Mouse (Mus musculus): ENCODE results near the gene Nos1. TPM values are rescaled to one million over a fixed set of nuclear protein-coding genes. Genes with fewer than 3 reads are reported as not detected.

Gene Nos1
- polyA plus RNA-seq, 1 experiment from 2014 or later = not detected

- Histone ChIP-seq H3K9ac (ENCODE audit: low read depth, low read length) (no peak overlapping the region), H3K36me3 (ENCODE audit: control insufficient read depth, insufficient read depth, low read length) (peaks cover 17% of the 10 kb centered on the region), H3K4me1 (ENCODE audit: control insufficient read depth, insufficient read depth, low read length) (no peaks in the 10 kb centered on the region), H3K27ac (ENCODE audit: low read depth, low read length) (no peak overlapping the region), H3K4me3 (ENCODE audit: low read depth, low read length) (no peak overlapping the region), H3K9me3 (replicated peaks; ENCODE audit: control insufficient read depth, low read length) (no peaks in the 10 kb centered on the region), H3K4me2 (no peak overlapping the region), H3K27me3 (ENCODE audit: control insufficient read depth, insufficient read depth, low read length) (no peaks in the 10 kb centered on the region)
- no peak for ATAC-seq (replicated peaks; ENCODE audit: insufficient number of reproducible peaks, low FRiP score, low TSS enrichment)
- 83% methylated on average over 13 of the region's 13 CpGs for WGBS (ENCODE audit: insufficient replicate concordance)
These were observed 227.5 kb downstream of the Nos1 start for GRCm38 (mm10) chr5:118008344-118008743.

Other genes starting within 250 kb of the Nos1 start
- 46.2 and 52.8 TPM in 2 replicates for gene Fbxo21, start 195.7 kb downstream of the Nos1 start, polyA plus RNA-seq (2014; fragmentation: Nextera tagmentation; extraction: Ambion mirVana)
- 17.9 and 21.3 TPM in 2 replicates for gene Tesc, start 246.7 kb downstream of the Nos1 start, polyA plus RNA-seq (2014; fragmentation: Nextera tagmentation; extraction: Ambion mirVana)